Mouse (Mus musculus): ENCODE results near the gene Gm49340. TPM values are rescaled to one million over a fixed set of nuclear protein-coding genes. Genes with fewer than 3 reads are reported as not detected.

Gm49340 gene
- total RNA-seq, 2 experiments from 2014 or later: not detected

Other genes with a start within 250 kb of the Gm49340 start
- under 1 TPM; 0.15 to 0.18 TPM for gene Itgae, start 239.2 kb upstream of the Gm49340 start, total RNA-seq (2021)
- gene Haspin, start 191.4 kb upstream of the Gm49340 start, total RNA-seq (2021): under 1 TPM; 0.23 to 0.32 TPM
- 1 to 10 TPM; 2.3 to 3.4 TPM for gene P2rx5, start 169.3 kb upstream of the Gm49340 start, total RNA-seq (2021)
- gene Emc6, start 152.7 kb upstream of the Gm49340 start, total RNA-seq (2021): 10 to 100 TPM; 51.5 to 59.7 TPM
- 10 to 100 TPM; 10.9 to 11.2 TPM for gene Tax1bp3, start 152.7 kb upstream of the Gm49340 start, total RNA-seq (2021)
- 10 to 100 TPM; 21.2 to 24.8 TPM for gene Ctns, start 130.7 kb upstream of the Gm49340 start, total RNA-seq (2021)
- 1 to 10 TPM; 3.4 to 3.5 TPM for gene Shpk, start 130.3 kb upstream of the Gm49340 start, total RNA-seq (2021)
- gene Trpv1, start 95.4 kb upstream of the Gm49340 start, total RNA-seq (2021): under 1 TPM in 1 of 2 experiments, not detected in 1; 0.17 TPM
- gene Trpv3, start 62.4 kb upstream of the Gm49340 start, total RNA-seq (2021): under 1 TPM; 0.25 to 0.38 TPM
- 10 to 100 TPM; 11.9 to 14.4 TPM for gene Aspa, start 145 bp upstream of the Gm49340 start, total RNA-seq (2021)
- gene Spata22, start within 50 bp of the Gm49340 start, total RNA-seq (2021): not detected
- gene Olfr20, start 21.0 kb downstream of the Gm49340 start, total RNA-seq (2021): not detected
- gene Olfr376, start 41.5 kb downstream of the Gm49340 start, total RNA-seq (2021): not detected
- gene Olfr1, start 69.9 kb downstream of the Gm49340 start, total RNA-seq (2021): not detected
- not detected for gene Olfr378, start 98.7 kb downstream of the Gm49340 start, total RNA-seq (2021)
- gene Olfr380, start 127.8 kb downstream of the Gm49340 start, total RNA-seq (2021): not detected
- gene Olfr381, start 161.9 kb downstream of the Gm49340 start, total RNA-seq (2021): not detected
- not detected for gene Olfr382, start 187.5 kb downstream of the Gm49340 start, total RNA-seq (2021)